Mouse (Mus musculus) lung, postnatal 0 days (tissue): ENCODE results near the gene Has1. TPM values are rescaled to one million over a fixed set of nuclear protein-coding genes. Genes with fewer than 3 reads are reported as not detected.

Experiments used
- ATAC-seq: fragments of 200-750 bp; cut with Nextera tagmentation; 2 replicates; pipeline ENCODE4 v1.8.0; 2017; ENCODE audit warnings: moderate library complexity
- DNase-seq: peaks from one replicate; pipeline ENCODE4 v3.0.0-alpha.2; 2016; ENCODE audit warnings: low spot score
- H3K27ac ChIP-seq: fragments of 300-500 bp; sonication (generic); 2 replicates; pipeline ENCODE4 v1.5.1; 2014; ENCODE audit warnings: antibody characterized with exemption, mild to moderate bottlenecking, low read length, mixed read lengths
- H3K27me3 ChIP-seq: fragments of 300-500 bp; sonication (generic); replicated peaks from 2 replicates; pipeline ENCODE4 v1.6.1; 2014; ENCODE audit warnings: low read length, mixed read lengths; ENCODE audit not compliant: insufficient read depth
- H3K36me3 ChIP-seq: fragments of 300-500 bp; sonication (generic); 2 replicates; pipeline ENCODE4 v1.6.1; 2014; ENCODE audit warnings: low read length, mixed read lengths; ENCODE audit not compliant: insufficient read depth
- H3K4me1 ChIP-seq: fragments of 300-500 bp; sonication (generic); 2 replicates; pipeline ENCODE4 v1.6.1; 2014; ENCODE audit warnings: antibody characterized with exemption, low read depth, low read length, mixed read lengths; ENCODE audit not compliant: insufficient read depth
- H3K4me2 ChIP-seq: fragments of 300-500 bp; sonication (generic); replicated peaks from 2 replicates; pipeline ENCODE4 v1.6.1; 2014; ENCODE audit warnings: low read depth, mild to moderate bottlenecking, low read length, moderate library complexity, mixed read lengths
- H3K4me3 ChIP-seq: fragments of 300-500 bp; sonication (generic); 2 replicates; pipeline ENCODE4 v1.5.1; 2014; ENCODE audit warnings: low read depth, low read length
- H3K9ac ChIP-seq: fragments of 300-500 bp; sonication (generic); replicated peaks from 2 replicates; pipeline ENCODE4 v1.6.1; 2014; ENCODE audit warnings: low read depth, mild to moderate bottlenecking
- H3K9me3 ChIP-seq: fragments of 300-500 bp; sonication (generic); 2 replicates; pipeline ENCODE4 v1.6.1; 2016; ENCODE audit warnings: low read length, mixed read lengths
- CTCF ChIP-seq: IDR thresholded peaks from 2 replicates; pipeline ENCODE4 v1.5.1; 2016; ENCODE audit warnings: antibody characterized with exemption, mild to moderate bottlenecking
- EP300 ChIP-seq: IDR thresholded peaks from 2 replicates; pipeline ENCODE4 v1.6.1; 2016; ENCODE audit warnings: antibody characterized with exemption, mild to moderate bottlenecking, control low read depth
- WGBS: fragments of 180-500 bp; shearing (Covaris S2); extraction: QIAGEN DNeasy Blood & Tissue Kit; methylation state at CpG from one replicate; pipeline ENCODE4 v1.1.7; 2014; 5-methylcytosine and 5-hydroxymethylcytosine counted together
- polyA plus RNA-seq: library from polyadenylated mRNA; unstranded; fragments of >200 nt; fragmentation: Nextera tagmentation; extraction: Ambion mirVana; gene quantifications from 2 replicates; pipeline ENCODE4 v1.2.1, GENCODE M21; 2015

Gene Has1
- polyA plus RNA-seq, 1 experiment from 2014 or later, result 2.4 TPM

DNA sequence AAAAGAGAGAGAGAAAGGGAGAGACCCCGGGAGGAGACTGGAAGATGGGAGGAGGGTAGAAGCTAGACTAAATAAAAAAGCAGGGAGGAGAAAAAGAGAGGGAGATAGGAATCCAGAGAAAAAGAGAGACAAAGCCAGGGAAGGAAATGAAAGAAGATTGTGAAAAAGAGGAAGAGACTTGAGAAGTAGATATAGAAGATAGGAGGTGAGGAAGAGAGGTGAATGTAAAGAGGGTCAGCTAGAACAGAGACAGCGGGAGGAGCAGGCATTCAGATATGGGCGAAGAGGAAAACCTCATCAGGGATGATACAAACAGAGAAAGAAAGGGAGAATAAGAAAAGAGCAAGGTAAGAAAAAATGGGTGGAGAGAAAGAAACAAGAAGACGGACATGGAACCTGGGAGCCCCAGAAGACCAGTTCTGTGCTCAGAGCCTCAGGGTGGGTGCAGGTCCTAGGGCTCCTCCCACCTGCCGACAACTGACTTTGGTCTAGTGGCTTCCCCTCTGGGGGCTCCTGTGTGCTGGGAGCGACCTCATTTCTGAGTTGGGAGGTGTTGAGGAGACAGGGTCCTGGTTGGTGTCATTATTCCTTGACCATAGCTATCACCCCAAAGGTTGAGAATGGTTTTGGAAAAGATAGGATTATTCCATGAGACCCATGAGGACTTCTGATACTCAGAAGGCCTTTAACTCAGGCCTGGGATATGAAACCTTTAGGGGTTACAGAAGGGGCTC is 25.8 kb downstream of the Has1 start:
- ATAC-seq, result no peak
- H3K4me1 ChIP-seq, result peaks cover 3% of the 10 kb centered on the region; the same call in 1 of the 2 replicates
- no peak for TF ChIP-seq CTCF
- no peak for TF ChIP-seq EP300
- H3K9ac ChIP-seq, result peak overlapping the region; percentile 76
- H3K27ac ChIP-seq, result peak overlapping the region; percentile 99
- peak overlapping the region; percentile 91 for H3K4me2 ChIP-seq
- H3K9me3 ChIP-seq, result no peaks in the 10 kb centered on the region
- no peak for DNase-seq
- H3K36me3 ChIP-seq, result no peaks in the 10 kb centered on the region
- H3K27me3 ChIP-seq, result no peaks in the 10 kb centered on the region
- H3K4me3 ChIP-seq, result peak overlapping the region; percentile 94
- whole genome bisulfite sequencing, result 9% methylated on average over 6 of the region's 6 CpGs

DNA sequence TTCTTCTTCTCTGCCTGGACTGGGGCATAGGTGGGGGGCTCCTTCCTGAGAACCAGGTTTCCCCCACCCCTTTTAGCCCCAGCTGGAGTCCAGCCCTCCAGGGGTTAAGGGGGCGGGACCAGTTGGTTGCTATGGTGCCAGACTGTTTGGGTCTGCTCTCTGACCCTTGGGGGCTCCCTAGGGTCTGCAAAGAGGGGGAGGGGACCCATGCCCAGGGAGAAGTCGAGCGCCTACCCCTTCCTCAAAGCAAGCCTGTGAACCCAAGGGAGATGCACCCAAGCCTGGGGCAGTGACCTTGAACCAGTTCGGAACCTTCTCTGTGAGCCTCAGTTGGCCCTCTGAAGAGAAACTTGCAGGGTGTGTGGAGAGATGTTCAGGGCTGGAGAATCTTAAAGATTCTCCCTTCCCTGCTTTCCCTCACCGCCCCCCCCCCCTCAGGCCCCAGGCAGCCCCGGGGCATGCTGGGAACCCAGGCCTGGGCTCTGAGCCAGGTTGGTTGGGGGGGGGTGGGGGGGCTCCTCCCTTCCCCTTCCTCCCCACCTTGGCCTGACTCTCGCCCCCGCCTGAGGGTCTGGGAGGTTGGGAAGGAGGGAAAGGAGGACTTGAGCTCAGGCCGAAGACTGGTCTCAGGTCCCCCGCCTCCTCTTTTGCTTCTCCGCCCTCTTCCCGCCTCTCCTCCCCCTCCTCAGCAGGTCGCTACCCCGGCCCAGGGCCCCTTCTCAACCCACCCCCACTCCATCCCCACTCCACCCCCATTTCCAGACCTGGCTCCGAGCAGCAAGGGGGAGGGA is 26.6 kb downstream of the Has1 start:
- H3K9me3 ChIP-seq, result no peaks in the 10 kb centered on the region
- H3K4me2 ChIP-seq, result peak overlapping the region; percentile 91
- H3K27ac ChIP-seq, result peak overlapping the region; percentile 99
- H3K36me3 ChIP-seq, result no peaks in the 10 kb centered on the region
- H3K9ac ChIP-seq, result peak overlapping the region; percentile 76
- WGBS, result 3% methylated on average over 9 of the region's 15 CpGs
- H3K4me3 ChIP-seq, result peak overlapping the region; percentile 94
- no peaks in the 10 kb centered on the region for H3K27me3 ChIP-seq
- ATAC-seq (peak; percentile 21), DNase-seq (peak; percentile 81)
- TF ChIP-seq CTCF (no peak), EP300 (no peak; the same call in 1 of the 2 replicates)
- no peaks in the 10 kb centered on the region; the same call in 1 of the 2 replicates for H3K4me1 ChIP-seq

DNA sequence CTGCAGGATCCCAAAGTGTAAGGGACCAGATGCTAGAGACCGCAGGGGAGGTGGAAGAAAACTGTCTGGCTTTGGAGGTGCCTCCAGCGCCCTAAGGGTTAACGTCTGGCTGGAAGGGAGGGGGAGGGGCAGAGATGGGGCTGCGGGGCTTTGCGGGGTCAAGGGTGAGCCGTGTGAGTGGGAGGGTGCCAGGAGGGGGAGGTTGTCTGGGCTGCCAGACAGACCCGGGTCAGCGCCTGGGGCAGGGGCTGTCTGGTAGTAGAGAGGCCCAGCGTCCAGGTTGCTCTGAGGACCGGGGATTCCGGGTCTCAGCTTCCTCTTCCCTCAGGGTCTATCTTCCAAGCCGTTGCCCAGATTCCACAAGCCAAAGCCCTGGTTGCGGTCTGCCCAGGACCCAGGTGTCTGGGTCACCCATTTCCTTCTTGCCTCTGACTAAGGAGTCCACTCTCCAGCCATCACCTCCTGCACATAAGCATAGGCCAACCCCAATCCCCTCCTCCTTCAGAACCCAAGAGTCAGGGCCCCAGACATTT is 27.3 kb downstream of the Has1 start:
- ATAC-seq (peak; percentile 25), DNase-seq (peak; percentile 53)
- 0% methylated on average over 13 of the region's 13 CpGs for WGBS
- Histone ChIP-seq H3K4me1 (no peaks in the 10 kb centered on the region), H3K27me3 (no peaks in the 10 kb centered on the region), H3K9ac (peak overlapping the region; percentile 76), H3K4me3 (peak overlapping the region; percentile 94), H3K27ac (peak overlapping the region; percentile 99), H3K4me2 (peak overlapping the region; percentile 91), H3K9me3 (no peaks in the 10 kb centered on the region), H3K36me3 (no peaks in the 10 kb centered on the region)
- TF ChIP-seq EP300 (no peak), CTCF (no peak)

DNA sequence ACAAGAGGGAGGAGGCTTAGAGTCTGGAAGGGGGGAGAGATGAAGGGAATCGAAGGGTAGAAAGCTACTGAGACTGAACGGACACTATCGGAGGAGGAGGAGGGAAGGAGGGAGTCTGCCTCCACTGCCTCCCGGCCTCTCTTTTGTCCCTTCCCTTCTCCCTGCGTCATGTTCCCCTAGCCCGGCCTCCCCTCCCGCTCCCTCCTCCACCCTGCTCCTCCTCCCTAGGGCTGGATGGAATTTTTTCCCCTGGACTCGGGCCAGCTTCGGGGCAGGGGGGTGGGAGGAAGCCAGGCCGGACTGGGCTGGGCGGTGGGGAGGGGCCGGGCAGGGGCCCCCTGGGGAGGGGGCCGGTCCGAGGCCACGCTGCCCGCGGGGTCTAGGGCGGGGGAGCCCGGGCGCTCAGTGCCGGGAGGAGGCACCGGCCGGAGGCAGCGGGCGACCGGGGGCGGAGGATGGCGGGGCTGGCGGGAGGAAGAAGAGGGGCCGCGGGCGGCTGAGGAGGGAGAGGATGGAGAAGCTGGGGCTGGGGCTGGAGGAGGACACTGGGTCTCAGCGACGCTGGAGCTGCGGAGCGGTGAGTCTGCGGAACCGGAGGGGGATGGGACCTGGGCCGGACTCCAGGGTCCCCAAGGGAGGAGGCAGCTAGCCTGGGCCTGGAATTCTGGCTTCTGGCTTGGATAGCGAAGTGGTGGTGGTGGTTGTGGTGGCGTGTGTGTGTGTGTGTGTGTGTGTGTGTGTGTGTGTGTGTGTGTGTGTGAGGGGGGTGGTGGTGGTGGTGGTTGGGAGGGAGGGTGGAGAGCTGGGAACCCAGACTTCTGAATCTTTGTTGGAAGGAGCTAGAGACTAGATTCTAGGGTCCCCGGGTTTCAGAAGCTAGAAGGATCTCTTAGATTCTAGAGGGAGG is 28.0 kb downstream of the Has1 start, which contains the start of gene Spaca6:
TSS of gene Spaca6 (plus strand) at position 408 of the 907 bp plus-strand sequence.
- ATAC-seq, result peak; percentile 90
- Histone ChIP-seq H3K9me3 (no peaks in the 10 kb centered on the region), H3K9ac (peak within 1 kb of the TSS; percentile 76), H3K27ac (peak within 1 kb of the TSS; percentile 99), H3K4me2 (peak within 1 kb of the TSS; percentile 91), H3K4me3 (peak within 1 kb of the TSS; percentile 94), H3K4me1 (no peaks in the 10 kb centered on the region), H3K36me3 (no peaks in the 10 kb centered on the region), H3K27me3 (no peaks in the 10 kb centered on the region)
- peak; percentile 97 for DNase-seq
- TF ChIP-seq EP300 (0 out of 2 replicates have a peak, but pooled peaks have one; percentile 35), CTCF (no peak)
- 1% methylated on average over 32 of the region's 42 CpGs for WGBS

DNA sequence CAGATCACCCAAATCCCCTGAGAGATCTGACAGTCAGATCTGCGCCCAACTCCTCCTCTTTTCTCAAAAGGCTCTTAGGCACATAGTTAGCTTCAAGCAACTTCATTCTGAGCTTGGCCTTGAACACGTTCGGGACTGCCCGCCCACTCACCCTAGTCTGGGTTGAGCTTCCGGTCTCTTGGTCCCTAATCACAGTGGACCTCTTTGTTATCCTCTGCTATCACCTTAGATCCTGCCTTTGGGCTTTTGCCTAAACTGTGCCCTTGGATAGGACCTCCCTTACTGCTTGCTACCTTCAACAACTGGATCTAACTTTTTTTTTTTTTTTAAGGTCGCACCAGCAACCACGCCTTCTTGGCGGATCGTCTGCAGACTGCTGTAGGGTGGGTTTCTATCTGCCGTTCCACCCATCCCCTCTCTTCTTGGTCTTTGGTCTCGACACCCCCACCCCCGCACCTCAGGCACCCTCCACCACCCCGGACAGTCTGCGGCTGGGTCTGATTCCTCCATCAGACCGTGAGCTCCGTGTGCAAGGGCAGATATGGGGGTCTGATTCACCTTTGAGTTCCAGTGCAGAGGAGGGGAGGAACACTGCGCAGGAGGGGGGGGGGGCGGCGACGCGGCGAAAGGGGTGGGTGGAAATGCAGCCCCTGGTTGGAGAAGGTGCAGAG is 28.9 kb downstream of the Has1 start:
- no peaks in the 10 kb centered on the region for H3K27me3 ChIP-seq
- peak overlapping the region; percentile 99 for H3K27ac ChIP-seq
- TF ChIP-seq EP300 (no peak), CTCF (no peak)
- H3K4me1 ChIP-seq, result no peaks in the 10 kb centered on the region
- H3K36me3 ChIP-seq, result no peaks in the 10 kb centered on the region
- no peaks in the 10 kb centered on the region for H3K9me3 ChIP-seq
- 1% methylated on average over 18 of the region's 22 CpGs for WGBS
- H3K4me2 ChIP-seq, result peak overlapping the region; percentile 91
- H3K4me3 ChIP-seq, result peak overlapping the region; percentile 94
- ATAC-seq (peak; percentile 18), DNase-seq (peak; percentile 63)
- peak overlapping the region; percentile 76 for H3K9ac ChIP-seq
